Mouse (Mus musculus): ENCODE data around the gene Fmnl2. TPM values are rescaled to one million over a fixed set of nuclear protein-coding genes. Genes with fewer than 3 reads are reported as not detected.

The Fmnl2 gene
- polyA plus RNA-seq, 2 experiments, result 12.6 to 27.2 TPM

DNA sequence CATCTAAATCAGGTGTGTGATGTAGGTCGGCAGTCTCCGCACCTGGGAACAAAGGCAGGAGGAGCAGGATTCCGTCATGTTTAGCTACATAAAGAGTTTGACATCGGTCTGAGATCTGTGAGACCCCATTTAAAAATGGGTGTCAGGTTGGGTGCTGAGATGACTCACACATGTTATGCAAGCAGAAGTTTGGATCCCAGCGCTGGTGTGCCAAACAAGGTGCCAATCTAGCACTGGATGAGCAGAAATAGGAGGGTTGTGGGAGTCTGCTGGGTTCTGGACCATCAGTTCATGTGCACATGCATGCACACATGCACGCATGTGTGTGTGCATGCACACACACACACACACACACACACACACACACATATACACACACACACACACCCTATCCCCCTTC lies 129.4 kb downstream of the Fmnl2 start:
- ATAC-seq (ENCODE audit: low FRiP score, low read depth), result no peak
- no peak for DNase-seq (ENCODE audit: low spot score)
- Histone ChIP-seq H3K27ac (replicated peaks; ENCODE audit: low read depth, low read length) (no peak overlapping the region), H3K36me3 (ENCODE audit: control insufficient read depth, insufficient read depth, low read length) (no peaks in the 10 kb centered on the region), H3K9me3 (ENCODE audit: control insufficient read depth, low read length) (no peaks in the 10 kb centered on the region), H3K27me3 (ENCODE audit: control insufficient read depth, insufficient read depth, low read length) (no peaks in the 10 kb centered on the region), H3K4me2 (replicated peaks; ENCODE audit: low read depth, low read length, severe bottlenecking) (no peak overlapping the region), H3K9ac (ENCODE audit: low read depth, low read length, severe bottlenecking) (no peak overlapping the region), H3K4me1 (ENCODE audit: control insufficient read depth, insufficient read depth, low read length) (peaks cover 26% of the 10 kb centered on the region), H3K4me3 (replicated peaks; ENCODE audit: low read length) (no peak overlapping the region)
- WGBS, result 92% methylated on average over 6 of the region's 6 CpGs
- no peak for TF ChIP-seq POLR2A (IDR thresholded peaks at IDR 0.05; ENCODE audit: borderline replicate concordance, extremely low read depth, insufficient read depth, insufficient read length)

DNA sequence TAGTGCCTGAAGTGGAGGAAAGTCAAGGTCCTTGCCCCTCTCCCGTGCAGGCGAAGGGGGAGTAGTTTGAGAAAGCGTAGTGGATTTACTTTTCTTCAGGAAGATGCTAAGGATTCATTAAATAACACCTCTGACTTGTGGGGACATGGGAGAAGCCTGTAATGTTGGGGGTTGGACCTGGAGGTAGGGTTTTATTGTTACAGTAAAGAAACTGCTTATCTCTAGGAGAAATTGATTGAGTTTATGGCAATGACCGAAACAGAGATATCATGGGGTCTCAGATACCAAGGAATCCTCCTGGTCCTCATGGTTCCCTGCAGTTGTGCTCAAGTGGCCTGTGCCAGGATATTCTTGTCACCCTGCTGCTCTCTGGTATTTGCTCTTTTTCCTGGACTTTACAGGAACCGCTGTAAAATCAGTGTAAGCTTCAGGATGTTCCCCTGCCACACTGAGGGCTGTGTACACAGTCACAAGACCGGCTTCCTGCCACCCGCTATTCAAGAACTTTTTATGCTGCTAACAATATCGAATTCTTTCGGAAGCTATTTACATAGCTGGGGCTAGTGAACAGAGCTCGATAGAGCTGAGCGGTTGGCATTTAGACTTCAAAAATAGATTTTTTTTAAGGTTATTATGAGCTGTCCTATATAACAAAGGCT lies 130.1 kb downstream of the Fmnl2 start:
- DNase-seq (ENCODE audit: low spot score), result no peak
- Histone ChIP-seq H3K9me3 (ENCODE audit: control insufficient read depth, low read length) (no peaks in the 10 kb centered on the region), H3K4me1 (ENCODE audit: control insufficient read depth, insufficient read depth, low read length) (peaks cover 23% of the 10 kb centered on the region), H3K27me3 (ENCODE audit: control insufficient read depth, insufficient read depth, low read length) (no peaks in the 10 kb centered on the region), H3K9ac (ENCODE audit: low read depth, low read length, severe bottlenecking) (no peak overlapping the region), H3K36me3 (ENCODE audit: control insufficient read depth, insufficient read depth, low read length) (no peaks in the 10 kb centered on the region), H3K27ac (replicated peaks; ENCODE audit: low read depth, low read length) (no peak overlapping the region), H3K4me2 (replicated peaks; ENCODE audit: low read depth, low read length, severe bottlenecking) (no peak overlapping the region), H3K4me3 (replicated peaks; ENCODE audit: low read length) (no peak overlapping the region)
- 69% methylated on average over 11 of the region's 11 CpGs for WGBS
- no peak for ATAC-seq (ENCODE audit: low FRiP score, low read depth)
- TF ChIP-seq POLR2A (IDR thresholded peaks at IDR 0.05; ENCODE audit: borderline replicate concordance, extremely low read depth, insufficient read depth, insufficient read length), result no peak

DNA sequence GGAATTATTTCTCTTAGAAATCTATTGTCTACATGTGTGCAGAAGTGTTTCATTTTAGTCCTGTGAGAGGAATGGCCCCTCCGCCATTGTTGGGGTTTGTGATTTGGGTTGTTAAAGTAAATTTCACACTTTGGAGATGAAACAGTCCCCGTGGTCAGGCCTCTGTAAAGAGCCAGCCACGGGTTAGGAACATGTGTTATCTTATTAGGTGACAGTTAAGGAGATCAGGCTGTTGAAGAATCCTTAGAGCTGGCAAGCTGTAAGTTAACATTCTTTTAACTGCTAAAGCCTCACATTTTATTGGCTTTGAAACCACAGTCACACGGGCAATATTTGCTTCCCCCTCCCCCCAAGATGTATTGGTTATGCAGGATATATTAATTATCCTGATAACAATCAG lies 131.7 kb downstream of the Fmnl2 start:
- Histone ChIP-seq H3K4me2 (replicated peaks; ENCODE audit: low read depth, low read length, severe bottlenecking) (no peak overlapping the region), H3K9me3 (ENCODE audit: control insufficient read depth, low read length) (no peaks in the 10 kb centered on the region), H3K4me3 (replicated peaks; ENCODE audit: low read length) (no peak overlapping the region), H3K36me3 (ENCODE audit: control insufficient read depth, insufficient read depth, low read length) (no peaks in the 10 kb centered on the region), H3K27me3 (ENCODE audit: control insufficient read depth, insufficient read depth, low read length) (no peaks in the 10 kb centered on the region), H3K27ac (replicated peaks; ENCODE audit: low read depth, low read length) (no peak overlapping the region), H3K9ac (ENCODE audit: low read depth, low read length, severe bottlenecking) (no peak overlapping the region), H3K4me1 (ENCODE audit: control insufficient read depth, insufficient read depth, low read length) (peaks cover 23% of the 10 kb centered on the region)
- ATAC-seq (ENCODE audit: low FRiP score, low read depth) (no peak), DNase-seq (ENCODE audit: low spot score) (no peak)
- no peak for TF ChIP-seq POLR2A (IDR thresholded peaks at IDR 0.05; ENCODE audit: borderline replicate concordance, extremely low read depth, insufficient read depth, insufficient read length)
- 47% methylated on average over 4 of the region's 4 CpGs for WGBS

DNA sequence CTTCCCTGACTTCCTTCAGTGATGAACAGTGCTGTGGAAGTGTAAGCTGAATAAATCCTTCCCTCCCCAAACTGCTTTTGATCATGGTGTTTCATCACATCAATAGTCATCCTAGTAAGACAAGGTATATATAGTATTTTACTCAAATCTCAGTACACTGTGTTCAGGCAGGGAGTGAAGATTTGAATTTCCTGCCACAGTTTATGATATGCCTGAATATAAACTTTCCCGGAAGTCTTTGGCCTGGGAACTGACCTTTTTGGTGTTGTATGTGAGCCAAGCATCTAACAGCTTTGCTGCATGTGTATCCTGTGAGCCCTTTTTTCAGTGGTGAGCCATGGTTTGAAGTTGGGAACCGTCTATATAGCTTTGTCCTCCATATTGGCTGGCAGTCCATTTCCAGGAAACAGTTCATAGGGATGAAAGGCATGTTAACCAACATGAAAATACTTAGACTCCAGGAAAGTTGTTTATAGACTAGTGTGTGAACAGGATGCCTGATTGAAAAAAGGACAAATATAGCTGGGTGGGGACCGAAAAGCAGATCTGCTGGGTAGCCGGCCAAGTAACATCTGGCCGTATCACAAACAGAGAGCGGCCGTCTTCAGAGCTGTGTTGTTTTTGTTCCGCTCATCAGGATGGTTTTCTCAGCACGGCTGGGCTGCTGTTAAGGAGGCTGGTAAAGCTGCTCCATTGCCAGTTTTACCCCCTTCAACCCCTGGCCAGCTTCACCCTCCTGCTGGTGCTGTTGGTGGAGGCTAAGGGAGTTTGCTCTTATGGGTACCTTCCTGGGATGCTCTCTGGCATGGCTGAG lies 133.4 kb downstream of the Fmnl2 start:
- H3K27ac ChIP-seq (replicated peaks; ENCODE audit: low read depth, low read length), result peak overlapping the region; percentile 50; the same call in 1 of the 2 replicates
- no peaks in the 10 kb centered on the region for H3K9me3 ChIP-seq (ENCODE audit: control insufficient read depth, low read length)
- H3K4me2 ChIP-seq (replicated peaks; ENCODE audit: low read depth, low read length, severe bottlenecking), result no peak overlapping the region
- no peaks in the 10 kb centered on the region for H3K36me3 ChIP-seq (ENCODE audit: control insufficient read depth, insufficient read depth, low read length)
- peaks cover 12% of the 10 kb centered on the region for H3K4me1 ChIP-seq (ENCODE audit: control insufficient read depth, insufficient read depth, low read length)
- DNase-seq (ENCODE audit: low spot score) (no peak), ATAC-seq (ENCODE audit: low FRiP score, low read depth) (no peak)
- no peak for TF ChIP-seq POLR2A (IDR thresholded peaks at IDR 0.05; ENCODE audit: borderline replicate concordance, extremely low read depth, insufficient read depth, insufficient read length)
- H3K9ac ChIP-seq (ENCODE audit: low read depth, low read length, severe bottlenecking), result peak overlapping the region; percentile 18; the same call in 1 of the 2 replicates
- no peak overlapping the region for H3K4me3 ChIP-seq (replicated peaks; ENCODE audit: low read length)
- 53% methylated on average over 9 of the region's 9 CpGs for WGBS
- no peaks in the 10 kb centered on the region for H3K27me3 ChIP-seq (ENCODE audit: control insufficient read depth, insufficient read depth, low read length)

DNA sequence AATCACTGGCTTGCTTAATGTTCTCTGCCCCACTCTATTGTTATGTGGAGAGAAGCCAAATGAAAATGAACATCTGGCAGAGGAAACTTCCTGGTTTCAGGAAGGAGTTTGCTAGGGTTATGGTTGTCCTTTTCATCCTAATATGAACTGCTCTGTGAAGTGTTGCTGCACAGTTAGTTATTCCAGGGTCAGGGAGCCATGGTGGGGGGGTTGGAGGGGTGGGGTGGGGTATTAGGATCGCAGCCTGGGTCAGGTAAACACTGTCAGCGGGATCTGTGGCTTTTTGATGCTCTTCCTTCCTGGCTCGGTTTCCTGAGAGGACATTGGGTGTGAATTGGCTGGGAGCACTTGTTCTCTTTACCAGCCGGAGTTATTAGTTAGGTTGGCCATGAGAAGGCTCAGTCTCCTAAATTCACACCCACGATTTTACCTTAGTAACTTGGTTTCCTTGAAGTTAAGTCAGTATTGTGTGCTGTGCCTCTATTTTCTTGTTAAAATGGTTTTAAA lies 134.1 kb downstream of the Fmnl2 start:
- Histone ChIP-seq H3K9ac (ENCODE audit: low read depth, low read length, severe bottlenecking) (peak overlapping the region; percentile 18; the same call in 1 of the 2 replicates), H3K36me3 (ENCODE audit: control insufficient read depth, insufficient read depth, low read length) (no peaks in the 10 kb centered on the region), H3K9me3 (ENCODE audit: control insufficient read depth, low read length) (no peaks in the 10 kb centered on the region), H3K27ac (replicated peaks; ENCODE audit: low read depth, low read length) (peak overlapping the region; percentile 50; the same call in 1 of the 2 replicates), H3K27me3 (ENCODE audit: control insufficient read depth, insufficient read depth, low read length) (no peaks in the 10 kb centered on the region), H3K4me2 (replicated peaks; ENCODE audit: low read depth, low read length, severe bottlenecking) (no peak overlapping the region), H3K4me3 (replicated peaks; ENCODE audit: low read length) (no peak overlapping the region), H3K4me1 (ENCODE audit: control insufficient read depth, insufficient read depth, low read length) (peaks cover 12% of the 10 kb centered on the region)
- 80% methylated on average over 5 of the region's 5 CpGs for WGBS
- no peak for DNase-seq (ENCODE audit: low spot score)
- no peak for TF ChIP-seq POLR2A (IDR thresholded peaks at IDR 0.05; ENCODE audit: borderline replicate concordance, extremely low read depth, insufficient read depth, insufficient read length)
- no peak for ATAC-seq (ENCODE audit: low FRiP score, low read depth)

All from limb, embryonic 14.5 days (tissue).